Mouse (Mus musculus) cerebellum, postnatal 36 days (tissue): ENCODE measurements at regions not wholly inside any gene's neighbourhood (a gene's known extent, or its start where the extent isn't known, plus 50 kb on each side); places are given as distances from the start of the nearest gene placed in this dataset.

Experiments used
- DNase-seq, 2 experiments: peaks; one replicate each; pipeline ENCODE4 v3.0.0; 2021 to 2022; ENCODE audit warnings: mixed read lengths in 2 of 2

DNA sequence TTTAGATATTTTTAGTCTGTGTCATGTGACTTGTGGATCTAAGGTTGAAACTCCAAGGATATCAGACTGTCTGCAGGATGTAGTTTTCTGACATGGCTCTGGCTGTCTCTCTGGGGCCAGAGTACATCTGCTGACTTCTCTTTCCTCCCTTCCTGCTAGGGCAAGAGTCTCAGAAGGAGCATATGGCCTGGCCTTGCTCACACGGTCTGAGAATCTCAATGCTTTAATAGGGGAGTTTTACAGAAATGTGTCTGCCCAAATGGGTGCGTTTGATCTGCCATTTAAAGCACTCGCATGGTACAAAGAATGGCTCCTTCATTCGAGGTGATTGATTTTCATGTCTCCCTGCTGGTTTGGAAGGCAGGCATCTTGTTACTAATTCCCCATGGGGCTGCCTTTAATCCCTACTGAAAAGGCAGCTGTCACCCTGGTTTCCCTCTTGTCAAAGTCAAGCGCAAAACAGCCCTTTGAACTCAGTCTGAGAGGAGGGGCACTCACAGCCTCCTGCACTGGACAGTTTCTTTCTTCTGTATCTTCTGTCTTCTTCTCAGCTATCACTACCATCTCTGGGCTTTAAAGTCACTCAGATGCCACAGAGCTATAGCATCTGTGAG lies 199.7 kb upstream of the Eef2kmt start:
- DNase-seq = no peak

- no peak for DNase-seq
Measured at GRCm38 (mm10) chr16:5454243-5454642, 198.5 kb upstream of the Eef2kmt start.

- no peak for DNase-seq
Measured at GRCm38 (mm10) chr16:5452971-5453370, 197.2 kb upstream of the Eef2kmt start.

- no peak for DNase-seq
Measured at GRCm38 (mm10) chr16:5445776-5446175, 190.0 kb upstream of the Eef2kmt start.

GRCm38 (mm10) chr16:5444785-5445184 lies 189.0 kb upstream of the Eef2kmt start:
- no peak for DNase-seq

- no peak for DNase-seq
Measured at GRCm38 (mm10) chr16:5439717-5440116, 183.9 kb upstream of the Eef2kmt start.

- no peak for DNase-seq
Measured at GRCm38 (mm10) chr16:5438405-5438804, 182.6 kb upstream of the Eef2kmt start.

- peak in 1 of 2 experiments; percentile 6 for DNase-seq
Measured at GRCm38 (mm10) chr16:5431689-5432088, 175.9 kb upstream of the Eef2kmt start.

DNA sequence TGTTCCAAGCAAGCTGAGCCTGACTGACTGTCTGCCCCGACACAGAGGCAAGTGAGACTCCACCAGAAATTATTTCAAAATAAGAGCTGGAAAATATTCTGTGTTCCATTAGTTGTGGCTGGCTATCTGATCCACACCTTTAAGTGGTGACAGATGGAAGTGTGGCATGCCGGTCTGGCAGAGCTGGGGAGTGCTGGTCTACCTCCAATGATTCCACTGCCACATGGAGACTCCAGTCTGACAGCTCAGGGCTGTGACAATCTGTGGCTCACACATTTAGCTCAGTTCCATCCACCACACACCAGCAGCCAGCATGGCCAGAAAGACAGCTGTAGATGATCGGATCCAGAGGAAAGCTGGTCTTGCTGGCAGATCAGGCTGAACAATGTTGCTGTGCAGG lies 175.3 kb upstream of the Eef2kmt start:
- DNase-seq = peak; percentile 84

DNA sequence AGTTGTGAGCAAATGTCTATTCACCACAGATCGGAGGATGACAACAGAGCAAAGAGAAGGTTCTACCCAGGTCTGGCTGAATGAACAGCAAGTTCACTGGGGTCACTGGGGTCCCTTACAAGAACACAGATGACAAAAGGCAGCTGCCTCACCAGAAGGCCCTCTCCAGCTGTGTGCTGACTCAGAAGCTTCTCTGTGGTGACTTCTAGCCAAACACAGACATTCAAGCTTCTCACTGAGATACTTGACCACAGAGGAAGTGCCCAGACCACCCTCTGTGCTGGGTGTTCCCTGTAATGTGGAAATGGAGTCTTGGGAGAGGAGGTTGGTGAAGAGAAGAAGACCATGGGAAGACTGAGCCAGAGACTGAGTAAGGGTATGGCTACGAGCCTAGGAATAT lies 173.7 kb upstream of the Eef2kmt start:
- no peak for DNase-seq

DNA sequence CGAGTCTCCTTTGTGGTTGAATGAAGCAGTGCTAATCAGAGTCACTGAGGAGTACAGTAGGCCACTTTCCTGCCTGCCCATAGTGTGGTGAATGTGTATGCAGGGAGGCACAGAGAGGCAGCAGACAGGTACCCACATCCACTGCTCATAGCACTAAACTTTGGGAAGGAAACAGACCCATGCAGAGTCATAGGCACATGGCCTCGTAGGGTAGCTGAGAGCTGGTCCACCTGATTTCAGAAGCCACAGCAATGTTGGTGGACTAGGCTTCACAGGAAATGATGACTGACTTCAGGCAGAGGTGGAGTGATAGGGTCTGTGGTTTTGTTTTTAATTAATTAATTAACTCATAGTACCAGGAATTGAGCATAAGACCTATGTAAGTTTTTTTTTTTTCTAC lies 170.1 kb upstream of the Eef2kmt start:
- DNase-seq = no peak

- no peak for DNase-seq
Measured at GRCm38 (mm10) chr16:5422041-5422440, 166.3 kb upstream of the Eef2kmt start.

DNA sequence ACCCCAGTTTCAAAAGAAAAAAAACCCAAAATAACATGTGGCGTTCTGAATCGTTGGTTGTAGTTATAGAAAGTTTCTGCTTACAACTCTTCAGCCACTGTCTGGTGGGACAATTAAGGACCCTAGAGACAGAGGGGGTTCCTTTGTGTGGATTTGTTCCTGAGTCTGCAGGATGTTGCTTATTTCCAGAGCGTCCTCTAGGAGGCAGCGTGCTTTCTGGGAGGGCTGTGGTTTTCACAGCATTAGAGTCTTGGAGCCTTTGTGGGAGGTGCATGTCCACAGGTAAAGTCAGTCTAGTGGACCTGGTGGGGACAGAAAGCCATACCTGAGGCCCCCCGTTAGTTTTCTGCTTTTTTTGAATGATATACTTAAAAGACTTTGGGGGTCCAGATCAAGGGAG lies 165.8 kb upstream of the Eef2kmt start:
- no peak for DNase-seq

- DNase-seq = no peak
Measured at GRCm38 (mm10) chr16:5419467-5419866, 163.7 kb upstream of the Eef2kmt start.

- no peak for DNase-seq
Measured at GRCm38 (mm10) chr16:5418462-5419197, 162.8 kb upstream of the Eef2kmt start.

GRCm38 (mm10) chr16:5415310-5415709 lies 159.5 kb upstream of the Eef2kmt start:
- no peak for DNase-seq

- DNase-seq = no peak
Measured at GRCm38 (mm10) chr16:5411819-5412385, 156.1 kb upstream of the Eef2kmt start.

- peak; percentile 42 to 50 for DNase-seq
Measured at GRCm38 (mm10) chr16:5406711-5407110, 150.9 kb upstream of the Eef2kmt start.

- no peak for DNase-seq
Measured at GRCm38 (mm10) chr16:5393336-5393735, 137.6 kb upstream of the Eef2kmt start.

DNA sequence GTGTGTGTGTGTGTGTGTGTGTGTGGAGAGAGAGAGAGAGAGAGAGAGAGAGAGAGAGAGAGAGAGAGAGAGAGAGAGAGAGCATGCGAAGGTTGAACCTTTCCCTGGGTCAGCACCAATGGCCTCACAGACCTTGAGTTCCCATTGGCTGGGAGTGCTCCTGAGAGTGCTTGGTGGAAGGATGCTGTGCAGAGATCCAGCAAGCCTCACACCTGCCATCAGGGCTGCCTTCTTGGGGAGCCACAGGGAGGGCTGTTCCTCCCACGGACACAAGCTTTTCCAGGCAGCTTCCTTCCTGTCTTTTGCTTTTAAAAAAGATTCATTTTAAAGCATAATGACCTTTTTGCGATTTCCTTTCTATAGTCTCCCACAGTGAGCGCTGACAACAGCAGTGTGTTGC lies 127.1 kb upstream of the Eef2kmt start:
- no peak for DNase-seq

GRCm38 (mm10) chr16:5382228-5382884 lies 126.6 kb upstream of the Eef2kmt start:
- no peak for DNase-seq

GRCm38 (mm10) chr16:5380626-5381025 lies 124.8 kb upstream of the Eef2kmt start:
- DNase-seq = no peak

DNA sequence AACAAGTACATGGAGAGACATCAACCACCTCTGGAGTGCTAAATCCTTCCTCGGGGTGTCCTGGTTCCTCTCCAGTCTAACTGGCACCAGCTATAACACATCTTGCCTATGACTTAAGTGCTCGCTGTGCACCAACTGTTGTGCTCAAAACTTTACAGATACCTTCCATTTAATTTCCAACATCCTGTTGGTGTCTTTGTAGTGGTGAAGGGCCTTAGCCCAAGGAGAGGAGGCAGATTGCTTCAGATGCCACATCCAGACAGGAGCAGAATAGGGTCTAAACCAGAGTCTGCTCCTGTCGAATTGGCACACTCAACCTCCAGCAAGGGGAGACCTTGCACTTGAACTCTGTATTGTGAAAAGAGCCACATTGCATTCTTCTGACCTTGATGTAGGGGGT lies 121.2 kb upstream of the Eef2kmt start:
- DNase-seq = no peak
